Mouse (Mus musculus): ENCODE measurements at regions not wholly inside any gene's neighbourhood (a gene's known extent, or its start where the extent isn't known, plus 50 kb on each side); places are given as distances from the start of the nearest gene placed in this dataset.

DNA sequence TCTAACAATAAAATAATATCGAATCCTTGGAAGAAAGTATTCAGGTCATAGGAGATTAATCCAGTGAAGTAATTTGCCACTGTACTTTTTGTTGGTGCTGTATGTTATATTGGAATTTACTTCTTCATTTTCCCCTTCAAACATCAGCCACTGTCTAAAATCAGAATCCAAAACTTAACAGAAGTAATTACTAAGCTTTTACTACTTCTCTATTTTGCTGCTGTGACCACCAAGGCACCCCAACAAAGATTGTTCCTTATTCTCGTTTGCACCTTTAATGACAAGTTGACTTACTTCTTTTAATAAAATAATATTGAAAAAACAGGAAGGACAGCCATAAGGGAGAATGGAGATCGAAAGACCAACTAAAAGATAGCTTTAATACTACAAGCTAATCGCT lies 1130.1 kb upstream of the Cited2 start:
- DNase-seq (ENCODE audit: low read depth, low spot score): no peak

DNA sequence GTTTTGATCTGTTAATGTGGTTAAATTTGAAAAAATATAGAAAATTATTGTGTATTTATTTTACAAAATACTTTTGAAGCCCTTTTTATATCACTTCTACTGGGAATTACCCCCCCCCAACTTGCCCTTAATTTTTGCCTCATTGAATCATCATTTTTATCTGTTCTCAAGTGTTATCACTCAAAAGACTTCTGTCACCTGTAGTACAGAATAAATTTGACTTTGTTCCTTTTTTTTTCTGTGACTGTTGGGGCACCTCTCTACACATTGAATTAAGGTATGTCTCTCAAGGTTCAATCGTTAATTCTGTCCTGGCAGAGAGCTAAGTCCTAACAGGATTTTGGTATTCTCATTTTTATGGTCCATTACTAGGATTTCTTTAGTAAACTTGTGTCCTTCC lies 1123.0 kb upstream of the Cited2 start:
- DNase-seq (ENCODE audit: low read depth, low spot score): no peak

DNA sequence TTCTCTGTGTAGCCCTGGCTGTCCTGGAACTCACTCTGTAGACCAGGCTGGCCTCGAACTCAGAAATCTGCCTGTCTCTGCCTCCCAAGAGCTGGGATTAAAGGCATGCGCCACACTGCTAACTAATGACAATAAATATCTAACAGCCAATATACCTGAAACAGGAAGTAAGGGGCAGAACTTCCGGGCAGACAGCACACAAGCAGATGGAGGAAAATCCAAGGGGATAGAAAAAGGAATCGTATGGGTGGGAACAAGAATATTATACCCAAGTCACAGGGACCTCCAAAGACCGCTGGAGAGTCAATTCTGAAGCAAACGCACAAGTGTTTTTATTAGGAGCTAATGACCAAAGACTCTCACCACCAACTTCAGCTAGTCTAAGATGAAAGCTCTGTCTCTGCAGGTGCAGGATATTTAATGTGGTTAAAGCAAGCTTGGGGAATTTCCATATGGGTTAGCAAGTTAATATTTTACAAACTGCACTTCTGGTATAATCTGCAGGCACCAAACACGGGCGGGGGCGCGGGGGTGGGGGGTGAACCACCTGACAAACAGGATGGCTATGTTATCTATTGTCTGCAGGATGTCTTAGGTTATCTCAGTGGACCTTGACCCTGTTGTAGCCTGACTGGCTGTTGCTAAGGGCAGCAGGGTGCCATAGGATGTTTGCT lies 1122.3 kb upstream of the Cited2 start:
- no peak for DNase-seq (ENCODE audit: low read depth, low spot score)

DNA sequence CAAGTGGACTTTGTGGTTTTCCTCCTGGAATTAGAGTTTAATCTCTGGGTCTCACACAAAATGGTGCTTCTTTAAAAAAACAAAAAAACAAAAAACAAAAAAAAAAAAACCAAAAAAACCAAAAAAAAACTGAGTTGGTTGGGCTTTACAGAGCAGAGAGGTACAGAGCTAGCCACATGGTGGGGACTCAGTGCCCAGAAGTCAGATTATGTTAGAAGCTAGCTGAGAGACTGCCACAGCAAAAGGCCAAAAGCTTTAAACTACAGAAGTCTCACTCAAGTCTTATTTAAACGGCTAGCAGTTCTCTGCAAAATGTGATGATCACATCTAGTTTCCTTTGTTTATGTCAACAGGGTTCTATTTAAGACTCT lies 1121.8 kb upstream of the Cited2 start:
- DNase-seq (ENCODE audit: low read depth, low spot score): no peak

DNA sequence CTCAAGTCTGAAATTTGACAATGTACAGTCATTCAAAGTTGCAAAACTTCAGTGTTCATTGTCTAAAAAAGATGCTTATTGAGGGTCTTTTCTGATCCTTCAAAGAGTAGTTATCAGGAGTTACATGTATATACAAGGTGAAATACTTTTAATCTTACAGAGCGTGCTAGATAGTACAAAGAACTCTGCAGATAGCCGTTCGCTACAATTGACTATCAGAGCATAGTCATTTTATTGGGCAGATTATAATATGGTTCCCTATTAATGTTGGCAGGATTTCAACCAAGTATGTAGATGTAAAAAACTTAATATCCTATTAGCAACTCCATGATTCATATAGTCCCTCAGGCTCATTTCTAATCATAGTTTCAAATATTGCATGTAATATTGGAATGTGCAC lies 1114.7 kb upstream of the Cited2 start:
- DNase-seq (ENCODE audit: low read depth, low spot score): no peak

DNA sequence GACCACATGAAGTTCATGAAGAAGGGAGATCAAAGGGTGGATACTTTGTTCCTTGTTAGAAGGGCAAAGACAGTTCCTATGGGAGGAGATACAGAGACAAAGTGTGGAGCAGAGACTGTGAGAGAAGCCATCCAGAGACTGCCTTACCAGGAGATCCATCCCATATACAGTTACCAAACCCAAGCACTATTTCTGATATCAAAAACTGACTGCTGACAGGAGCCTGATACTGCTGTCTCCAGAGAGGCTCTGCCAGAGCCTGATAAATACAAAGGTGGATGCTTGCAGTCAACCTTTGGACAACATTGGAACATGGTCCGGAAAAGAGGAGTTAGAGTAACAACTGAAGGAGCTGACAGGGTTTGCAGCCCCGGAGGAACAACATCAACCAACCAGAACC lies 1104.3 kb upstream of the Cited2 start:
- no peak for DNase-seq (ENCODE audit: low read depth, low spot score)

DNA sequence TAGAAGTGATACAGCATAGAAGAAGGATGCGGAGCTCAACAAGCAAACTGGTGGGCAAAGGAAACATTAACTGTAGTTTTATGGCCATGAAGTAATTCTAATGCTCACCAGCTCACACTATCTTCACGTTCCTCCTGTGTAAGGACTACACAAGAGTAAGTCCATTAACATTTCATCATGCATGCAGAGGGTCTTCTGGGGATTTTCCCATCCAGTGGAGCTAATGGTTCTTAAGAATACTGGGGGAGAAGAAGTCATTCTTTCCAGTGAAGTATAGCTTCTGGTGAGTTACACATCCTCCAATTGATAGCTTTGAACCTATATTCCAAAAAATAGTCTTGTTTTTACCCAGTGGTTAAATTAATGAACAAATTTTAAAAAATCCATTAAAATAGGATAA lies 1103.4 kb upstream of the Cited2 start:
- DNase-seq (ENCODE audit: low read depth, low spot score): no peak

DNA sequence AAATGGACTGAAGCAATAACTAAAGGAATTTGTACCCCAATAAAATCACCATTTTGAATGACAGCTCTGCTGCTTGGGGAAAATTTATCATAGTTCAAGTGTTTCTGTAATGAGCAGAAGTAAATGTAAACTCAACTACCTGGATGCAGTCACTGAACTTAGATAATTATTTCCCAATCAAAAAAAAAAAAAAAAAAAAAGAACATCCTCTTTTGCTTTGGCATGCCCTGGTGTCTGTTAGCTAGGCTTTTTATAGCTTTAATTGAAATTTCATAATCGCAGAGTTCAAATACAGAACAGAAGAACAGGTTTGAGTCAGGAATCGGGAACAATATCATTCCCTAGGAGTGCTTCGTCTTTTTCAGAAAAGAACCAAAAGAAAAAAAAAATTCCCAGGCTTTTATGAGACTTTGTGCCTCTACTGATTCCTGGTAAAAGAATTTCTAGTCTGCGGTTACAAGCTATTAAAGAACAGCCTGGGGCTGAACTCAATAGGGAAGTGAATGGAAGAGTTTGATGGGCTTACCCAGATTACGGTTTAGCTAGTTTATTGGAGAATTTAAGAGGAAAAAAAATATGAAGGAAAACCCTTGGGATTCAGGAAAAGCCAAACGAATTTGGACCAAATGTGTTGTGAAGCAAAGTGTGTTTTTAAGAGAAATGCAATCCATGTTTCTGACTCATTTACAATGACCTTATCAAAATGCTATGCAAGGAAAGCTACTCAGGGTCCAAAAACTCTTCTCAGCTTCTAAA lies 1102.0 kb upstream of the Cited2 start:
- DNase-seq (ENCODE audit: low read depth, low spot score): no peak

DNA sequence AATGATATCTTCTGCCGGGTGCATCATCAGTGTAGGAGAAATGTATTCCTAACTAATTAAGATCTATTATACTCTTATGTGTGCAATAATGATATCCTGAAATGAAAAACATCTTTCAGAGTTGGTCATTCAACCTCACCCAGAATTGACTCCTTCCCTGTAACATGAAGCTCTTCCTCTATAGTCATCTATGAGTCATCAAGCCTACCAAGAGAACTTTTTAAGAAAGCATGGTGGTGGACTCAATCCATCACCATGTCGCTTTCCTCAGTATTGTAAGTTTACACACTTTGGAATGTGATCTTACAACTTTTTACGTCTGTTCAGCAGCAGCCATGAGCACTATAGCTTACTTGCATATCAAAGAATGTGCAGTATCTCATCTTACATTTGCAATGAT lies 1100.2 kb upstream of the Cited2 start:
- no peak for DNase-seq (ENCODE audit: low read depth, low spot score)

DNA sequence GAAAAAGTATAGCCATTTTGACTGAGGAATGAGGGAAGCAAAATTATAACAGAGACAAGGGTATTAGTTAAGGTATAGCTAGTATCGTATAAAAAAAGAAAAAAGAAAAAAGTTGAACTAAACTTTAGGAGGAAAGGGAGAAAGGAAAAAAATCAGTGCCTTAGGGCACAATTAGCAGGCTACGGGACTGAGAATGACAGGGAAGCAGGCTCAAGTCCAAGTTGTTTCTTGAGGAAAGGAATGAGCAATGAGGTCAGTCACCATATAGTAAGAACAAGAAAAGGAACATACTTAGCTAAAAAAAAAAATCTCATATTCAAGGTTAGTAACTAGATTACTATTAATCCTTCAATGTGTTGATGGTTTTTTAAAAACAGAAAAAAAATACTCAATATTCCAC lies 1089.8 kb upstream of the Cited2 start:
- DNase-seq (ENCODE audit: low read depth, low spot score): no peak

DNA sequence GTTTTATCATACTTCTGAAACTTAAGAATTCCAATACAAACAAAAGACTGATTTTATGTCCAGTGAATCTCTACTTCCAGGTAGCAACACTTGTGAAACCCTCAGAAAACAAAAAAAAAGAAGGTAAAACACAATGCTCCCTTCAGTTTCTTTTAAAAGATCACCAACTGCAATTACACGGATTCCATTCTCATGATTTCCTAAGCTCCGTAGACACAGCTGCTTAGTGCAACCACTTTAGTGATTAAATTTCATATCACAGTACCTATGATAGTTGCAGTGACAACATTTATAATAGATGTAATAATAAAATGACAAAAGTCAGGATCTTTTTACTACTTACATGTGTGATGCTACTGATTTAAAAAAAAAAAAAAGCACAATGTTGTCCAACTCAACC lies 1087.6 kb upstream of the Cited2 start:
- DNase-seq (ENCODE audit: low read depth, low spot score): no peak

DNA sequence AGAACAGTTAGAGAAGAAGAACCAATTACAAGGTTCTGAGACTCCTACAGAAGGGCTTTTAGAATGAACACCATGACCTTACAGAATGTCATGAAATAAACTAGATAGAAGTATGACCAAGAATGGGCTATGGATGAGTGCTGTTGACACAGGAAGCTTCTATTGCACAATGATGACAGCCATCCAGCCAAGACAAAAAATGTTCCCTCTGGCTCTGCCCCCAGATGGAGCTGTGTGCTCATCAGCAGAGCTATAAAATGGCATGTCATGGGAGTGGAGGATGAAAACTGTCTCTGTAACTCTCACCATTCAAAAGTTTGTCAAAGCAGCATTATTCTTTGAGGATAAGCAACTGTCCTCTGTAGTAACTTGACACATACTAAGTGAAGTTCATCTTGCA lies 1086.0 kb upstream of the Cited2 start:
- no peak for DNase-seq (ENCODE audit: low read depth, low spot score)

DNA sequence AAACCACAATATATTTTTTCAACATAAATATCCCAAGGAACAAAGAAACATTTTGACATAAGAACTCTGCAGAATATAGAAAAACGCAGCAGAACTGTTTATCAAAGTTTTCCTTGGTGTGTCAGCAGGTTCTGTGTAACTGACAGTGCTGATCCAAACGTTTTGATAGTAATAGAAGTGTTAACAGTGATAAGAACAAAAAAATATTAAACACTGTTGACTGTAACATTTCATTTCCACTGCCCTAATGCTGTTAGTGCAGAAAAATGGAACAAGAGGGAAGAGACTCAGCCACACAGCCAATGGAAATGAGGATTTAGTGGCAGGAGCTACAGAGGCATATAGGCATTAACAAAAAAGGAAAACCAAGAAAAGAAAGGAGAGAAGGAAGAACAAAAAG lies 1084.9 kb upstream of the Cited2 start:
- no peak for DNase-seq (ENCODE audit: low read depth, low spot score)

DNA sequence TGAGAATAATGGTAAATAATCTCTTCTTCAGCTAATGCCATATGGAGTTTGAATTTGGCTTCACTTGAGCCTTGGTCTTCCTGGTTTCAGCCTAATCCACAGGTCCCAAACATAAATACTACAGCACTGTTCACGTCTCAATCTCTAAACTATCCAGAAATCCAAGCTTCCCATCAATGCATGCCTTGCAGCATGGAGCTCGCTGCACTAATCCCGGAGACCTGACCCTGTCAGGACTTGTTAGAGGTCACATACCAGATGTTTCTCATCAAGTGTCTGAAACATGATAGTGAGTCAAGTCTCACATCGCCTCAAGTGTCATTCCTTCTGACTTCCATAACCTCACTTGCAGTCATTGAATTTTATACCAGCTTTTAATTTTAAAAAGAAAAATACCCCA lies 1082.9 kb upstream of the Cited2 start:
- DNase-seq (ENCODE audit: low read depth, low spot score): no peak

DNA sequence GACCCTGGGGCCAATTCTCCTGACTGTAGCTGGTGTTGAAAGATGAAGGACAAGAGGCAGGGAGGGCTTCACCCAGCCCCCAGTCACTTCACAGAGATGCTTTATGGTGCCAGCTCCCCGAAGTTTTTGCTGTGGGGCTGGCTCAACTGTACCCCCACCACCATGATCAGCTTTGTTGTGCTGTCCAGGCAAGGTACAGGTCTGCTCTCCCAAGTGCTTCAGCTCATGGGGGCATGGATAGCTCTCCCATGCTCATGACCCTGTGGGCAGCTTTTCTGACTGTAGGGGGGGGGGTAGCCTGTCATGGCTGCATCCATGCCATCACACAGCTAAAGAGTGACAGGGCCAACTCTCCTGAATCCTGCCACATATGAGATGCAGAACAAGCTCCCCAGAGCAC lies 1072.9 kb upstream of the Cited2 start:
- no peak for DNase-seq (ENCODE audit: low read depth, low spot score)

DNA sequence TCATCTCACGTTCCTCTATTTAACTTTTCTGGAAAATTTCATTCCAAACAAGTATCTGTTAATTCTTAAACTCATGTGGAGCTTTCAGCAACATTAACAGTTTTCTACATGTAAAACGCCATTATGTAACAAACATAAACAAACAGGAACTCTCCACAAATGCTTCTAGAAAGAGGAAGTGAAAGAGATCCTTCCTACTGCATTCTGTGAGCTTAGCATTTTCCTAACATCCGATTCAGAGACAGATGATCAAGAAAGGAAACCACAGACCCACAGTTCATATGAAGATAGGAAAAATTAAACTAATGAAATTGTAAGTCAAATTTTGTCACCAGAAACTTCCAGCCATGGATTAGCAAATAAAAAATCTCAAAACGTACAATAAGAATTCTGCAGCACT lies 1070.6 kb upstream of the Cited2 start:
- DNase-seq (ENCODE audit: low read depth, low spot score): no peak

DNA sequence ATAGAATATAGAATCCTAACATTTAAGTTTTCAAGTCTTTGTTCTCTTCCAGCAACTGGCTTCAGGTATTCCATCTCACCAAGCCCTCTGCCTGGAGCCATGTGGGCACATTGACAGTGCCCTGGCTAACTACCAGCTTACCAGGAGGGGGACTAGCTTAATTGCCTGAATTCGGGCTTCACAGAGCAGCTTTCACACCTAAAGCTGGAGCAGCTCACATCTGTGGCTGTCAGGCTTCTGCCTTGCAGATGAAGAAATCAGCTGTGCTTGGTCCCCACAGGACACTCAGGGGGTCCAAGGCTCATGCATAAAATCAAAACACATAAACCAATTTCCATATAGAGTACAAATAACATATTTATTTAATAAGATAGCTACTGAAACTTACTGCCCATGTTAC lies 1058.5 kb upstream of the Cited2 start:
- DNase-seq (ENCODE audit: low read depth, low spot score): no peak

DNA sequence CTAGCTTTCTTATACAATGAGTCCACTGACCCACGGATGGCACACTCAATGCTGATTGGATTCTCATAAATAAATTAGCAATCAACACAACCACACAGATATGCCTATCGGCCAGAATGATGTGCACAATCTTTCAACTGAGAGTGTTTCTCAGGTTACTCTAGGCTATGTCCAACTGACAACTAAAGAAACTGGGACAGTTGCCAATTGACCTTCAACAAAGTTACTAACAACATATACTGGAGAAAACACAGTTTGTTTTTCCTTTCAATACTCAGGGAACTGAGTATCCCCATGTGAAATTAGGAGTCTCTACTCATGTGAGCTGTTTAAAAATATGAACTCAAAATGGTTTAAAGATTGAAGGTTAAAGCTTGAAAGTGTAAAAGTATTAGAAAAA lies 1052.7 kb upstream of the Cited2 start:
- no peak for DNase-seq (ENCODE audit: low read depth, low spot score)

DNA sequence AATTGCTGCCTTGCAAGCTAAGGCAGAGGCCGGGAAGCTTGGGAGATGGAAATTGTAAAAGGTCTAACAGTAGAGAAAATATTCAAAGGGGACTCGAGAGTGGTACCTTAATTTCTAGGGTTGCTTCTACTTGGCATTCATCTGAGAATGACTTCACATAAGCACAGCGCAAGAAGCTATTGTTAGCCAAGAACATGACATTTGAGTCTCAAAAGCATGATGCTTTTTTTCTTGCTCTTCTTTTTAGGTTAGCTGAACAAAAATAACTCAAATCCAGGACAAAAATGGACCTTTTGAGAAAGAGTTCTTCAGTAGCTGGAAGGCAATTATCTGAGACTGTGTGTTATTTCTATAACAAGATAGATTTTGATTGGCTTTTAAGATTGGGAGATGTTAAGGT lies 1042.0 kb upstream of the Cited2 start:
- no peak for DNase-seq (ENCODE audit: low read depth, low spot score)

DNA sequence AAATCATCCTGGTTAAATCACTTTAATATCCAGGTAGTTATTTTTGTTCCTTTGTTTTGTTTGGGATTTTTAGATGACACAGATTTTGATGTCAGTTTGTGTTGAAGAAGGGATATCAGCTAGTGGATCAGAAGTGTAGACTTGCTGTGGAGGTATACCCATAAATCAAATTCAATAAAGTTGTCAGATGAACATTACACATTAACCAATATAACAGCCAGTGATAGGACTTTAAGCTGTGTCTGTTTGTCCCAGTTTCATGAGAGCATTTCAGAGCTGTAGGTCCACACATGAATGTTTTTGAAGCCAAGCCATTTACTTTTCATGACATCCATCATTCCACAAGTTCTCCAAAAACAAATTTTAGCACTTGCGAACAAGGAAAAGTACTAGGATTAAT lies 1037.7 kb upstream of the Cited2 start:
- DNase-seq (ENCODE audit: low read depth, low spot score): no peak

DNA sequence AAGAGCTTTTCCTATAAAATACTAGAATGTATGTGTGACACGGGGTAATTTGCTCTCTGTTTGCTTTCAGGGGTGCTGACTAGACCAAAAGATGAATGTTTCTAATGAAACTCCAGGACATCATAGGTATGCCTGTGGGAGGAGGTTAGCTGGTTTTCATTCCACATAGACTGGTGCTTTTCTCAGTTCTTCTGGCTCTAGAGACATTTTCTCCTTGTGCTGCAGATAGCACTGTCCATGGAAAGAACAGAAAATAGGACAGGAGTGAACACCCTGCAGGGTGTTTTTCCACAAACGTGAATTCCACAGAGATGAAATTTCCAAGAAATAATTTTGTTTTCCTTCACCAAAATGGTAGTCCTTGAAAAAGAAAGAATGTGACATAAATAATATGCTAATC lies 1016.0 kb upstream of the Cited2 start:
- no peak for DNase-seq (ENCODE audit: low read depth, low spot score)

DNA sequence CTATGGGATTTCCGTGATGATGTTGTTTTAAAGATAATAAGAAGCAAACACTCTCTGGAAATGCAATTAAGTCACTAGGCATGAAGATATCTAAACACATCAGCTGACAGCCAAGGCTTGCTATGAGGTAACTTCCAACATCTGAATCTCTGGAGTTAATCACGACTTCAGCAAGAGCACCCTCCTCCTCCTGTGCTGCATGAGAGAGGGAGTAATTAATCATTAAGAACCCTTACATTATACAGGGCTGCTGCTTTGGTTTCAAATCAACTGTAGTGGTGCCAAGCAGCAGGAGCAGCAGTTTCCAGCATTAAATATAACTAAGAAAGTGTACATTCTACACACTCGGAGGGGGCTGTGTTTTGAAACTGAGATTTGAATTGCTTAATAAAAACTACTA lies 1009.9 kb upstream of the Cited2 start:
- DNase-seq (ENCODE audit: low read depth, low spot score): no peak

DNA sequence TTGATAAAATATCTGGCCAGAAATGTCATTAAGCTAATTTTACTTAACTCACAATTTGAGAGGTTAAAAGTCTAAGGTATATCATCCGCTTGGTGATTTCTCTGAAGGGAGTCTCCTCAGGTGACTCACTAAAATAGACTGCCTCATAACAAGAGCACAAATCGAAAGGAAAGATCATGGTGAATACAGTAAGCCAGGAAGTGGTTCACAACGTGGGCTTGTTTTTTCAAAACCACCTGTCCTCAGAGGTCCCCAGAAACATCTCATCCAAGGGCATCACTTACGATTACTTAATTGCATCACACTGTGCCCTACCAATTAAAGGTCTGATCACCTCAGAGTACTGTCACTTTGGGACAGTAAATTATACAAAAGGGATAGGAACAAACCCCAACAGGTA lies 1009.0 kb upstream of the Cited2 start:
- DNase-seq (ENCODE audit: low read depth, low spot score): no peak

DNA sequence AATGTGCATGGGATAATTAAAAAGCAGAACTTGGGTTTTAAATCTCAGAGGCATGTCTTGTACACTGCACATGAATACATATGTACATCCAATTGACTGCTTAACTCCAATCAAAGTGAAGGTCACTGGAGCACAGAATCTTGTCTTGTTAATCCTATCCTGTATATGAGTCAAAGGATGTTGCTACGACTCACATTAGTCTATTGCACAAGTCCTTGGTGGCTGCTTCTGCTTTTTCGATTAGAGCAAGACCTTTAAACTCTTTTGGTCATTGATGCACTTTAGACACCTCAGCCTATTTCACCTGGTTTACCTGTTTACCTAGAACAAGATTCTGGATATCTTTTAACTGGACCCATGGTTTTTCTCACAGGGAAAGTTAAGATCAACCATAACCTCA lies 1008.5 kb upstream of the Cited2 start:
- no peak for DNase-seq (ENCODE audit: low read depth, low spot score)

Measured in ZHBTc4 (cell line).